Mouse (Mus musculus) MEL (cell line): ENCODE measurements around the gene Pold1.

Experiments used
- GATA1 ChIP-seq: IDR thresholded peaks from 2 replicates; pipeline ENCODE4 v1.6.1; 2011; ENCODE audit warnings: low read depth, low read length, improper control_type of control experiment
- MAX ChIP-seq: IDR thresholded peaks from 2 replicates; pipeline ENCODE4 v1.6.1; 2011; ENCODE audit warnings: low read length, improper control_type of control experiment

- TF ChIP-seq MAX = no peak
- TF ChIP-seq GATA1 = no peak
Measured at GRCm38 (mm10) chr7:44596996-44597538, 48.4 kb upstream of the Pold1 start.
